Mouse (Mus musculus): ENCODE measurements around the gene Prc1.

DNA sequence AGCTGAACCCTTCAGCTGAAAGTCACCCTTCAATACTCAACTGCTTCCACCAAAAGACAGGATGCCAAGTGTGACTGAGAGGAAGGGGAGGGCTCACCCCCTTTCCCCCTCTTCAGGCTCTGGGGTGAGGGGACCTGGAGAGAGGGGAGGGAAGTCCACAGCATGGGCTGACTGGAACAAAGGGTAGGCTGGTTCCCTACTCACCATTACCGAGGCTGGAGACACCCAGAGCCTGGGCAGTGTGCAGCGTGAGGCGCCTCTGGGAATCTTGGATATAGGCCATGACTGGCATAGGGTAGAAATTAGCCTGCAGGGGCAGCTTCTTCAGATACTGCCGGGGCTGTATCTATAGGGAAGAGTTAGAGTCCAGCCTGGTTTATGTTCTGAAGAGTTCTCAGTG, 63.8 kb downstream of the Prc1 start:
- TF ChIP-seq CTCF (IDR thresholded peaks at IDR 0.05; ENCODE audit: low read depth, low read length) (no peak), POLR2A (IDR thresholded peaks at IDR 0.05; ENCODE audit: borderline replicate concordance, low read depth, low read length) (no peak)

Data from bone marrow macrophage, adult 2 months (primary cell).